Mouse (Mus musculus) forebrain, embryonic 14.5 days (tissue): ENCODE data around the gene Morc3. TPM values are rescaled to one million over a fixed set of nuclear protein-coding genes. Genes with fewer than 3 reads are reported as not detected.

ENCODE experiments used
- ATAC-seq: fragments of 200-750 bp; cut with Nextera tagmentation; 2 replicates; pipeline ENCODE4 v1.8.0; 2017; ENCODE audit warnings: mild to moderate bottlenecking, moderate library complexity
- DNase-seq: peaks from one replicate; pipeline ENCODE4 v3.0.0-alpha.2; 2015; ENCODE audit warnings: low spot score
- H3K27ac ChIP-seq: fragments of 300-500 bp; sonication (generic); 2 replicates; pipeline ENCODE4 v1.5.1; 2014; ENCODE audit warnings: low read depth, mild to moderate bottlenecking, control low read depth, low read length, moderate library complexity
- H3K27me3 ChIP-seq: fragments of 300-500 bp; sonication (generic); replicated peaks from 2 replicates; pipeline ENCODE4 v1.6.1; 2014; ENCODE audit warnings: low read length, control low read depth, mixed read lengths; ENCODE audit not compliant: control insufficient read depth, insufficient read depth
- H3K36me3 ChIP-seq: fragments of 300-500 bp; sonication (generic); 2 replicates; pipeline ENCODE4 v1.6.1; 2014; ENCODE audit warnings: low read length, control low read depth; ENCODE audit not compliant: control insufficient read depth, insufficient read depth
- H3K4me1 ChIP-seq: fragments of 300-500 bp; sonication (generic); 2 replicates; pipeline ENCODE4 v1.6.1; 2014; ENCODE audit warnings: antibody characterized with exemption, low read length, control low read depth; ENCODE audit not compliant: control insufficient read depth, insufficient read depth
- H3K4me2 ChIP-seq: fragments of 300-500 bp; sonication (generic); 2 replicates; pipeline ENCODE4 v1.6.1; 2014; ENCODE audit warnings: mild to moderate bottlenecking, control low read depth, low read length
- H3K4me3 ChIP-seq: fragments of 300-500 bp; sonication (generic); 2 replicates; pipeline ENCODE4 v1.5.1; 2014; ENCODE audit warnings: low read depth, low read length, control low read depth
- H3K9ac ChIP-seq: fragments of 300-500 bp; sonication (generic); 2 replicates; pipeline ENCODE4 v1.6.1; 2014; ENCODE audit warnings: mild to moderate bottlenecking, low read length, control low read depth, moderate library complexity
- H3K9me3 ChIP-seq: fragments of 300-500 bp; sonication (generic); replicated peaks from 2 replicates; pipeline ENCODE4 v1.6.1; 2016; ENCODE audit warnings: low read length, control low read depth, mixed read lengths; ENCODE audit not compliant: control insufficient read depth
- WGBS: fragments of 180-500 bp; shearing (Covaris S2); extraction: QIAGEN DNeasy Blood & Tissue Kit; methylation state at CpG from one replicate; pipeline ENCODE4 v1.1.7; 2014; 5-methylcytosine and 5-hydroxymethylcytosine counted together
- polyA plus RNA-seq: library from polyadenylated mRNA; unstranded; fragments of >200 nt; fragmentation: Nextera tagmentation; extraction: Ambion mirVana; gene quantifications from 2 replicates; pipeline ENCODE4 v1.2.1, GENCODE M21; 2014

The Morc3 gene
- polyA plus RNA-seq, 1 experiment from 2014 or later = 36.1 TPM

- H3K27me3 ChIP-seq = no peaks in the 10 kb centered on the region
- 99% methylated on average over 5 of the region's 5 CpGs for WGBS
- no peak overlapping the region for H3K9ac ChIP-seq
- no peak overlapping the region for H3K4me2 ChIP-seq
- H3K27ac ChIP-seq = no peak overlapping the region
- no peaks in the 10 kb centered on the region for H3K9me3 ChIP-seq
- ATAC-seq (no peak), DNase-seq (no peak)
- H3K4me1 ChIP-seq = no peaks in the 10 kb centered on the region
- H3K4me3 ChIP-seq = no peak overlapping the region
- H3K36me3 ChIP-seq = peaks cover 18% of the 10 kb centered on the region; the same call in 1 of the 2 replicates
Measured at GRCm38 (mm10) chr16:93795391-93795790, 36.5 kb upstream of the Morc3 start.

GRCm38 (mm10) chr16:93797021-93797840, 34.7 kb upstream of the Morc3 start:
- H3K27me3 ChIP-seq = no peaks in the 10 kb centered on the region
- no peak overlapping the region for H3K27ac ChIP-seq
- peaks cover 23% of the 10 kb centered on the region; the same call in 1 of the 2 replicates for H3K36me3 ChIP-seq
- H3K9ac ChIP-seq = no peak overlapping the region
- DNase-seq (no peak), ATAC-seq (no peak)
- WGBS = 79% methylated on average over 12 of the region's 12 CpGs
- H3K4me1 ChIP-seq = no peaks in the 10 kb centered on the region
- H3K4me2 ChIP-seq = no peak overlapping the region
- H3K9me3 ChIP-seq = no peaks in the 10 kb centered on the region
- H3K4me3 ChIP-seq = no peak overlapping the region

DNA sequence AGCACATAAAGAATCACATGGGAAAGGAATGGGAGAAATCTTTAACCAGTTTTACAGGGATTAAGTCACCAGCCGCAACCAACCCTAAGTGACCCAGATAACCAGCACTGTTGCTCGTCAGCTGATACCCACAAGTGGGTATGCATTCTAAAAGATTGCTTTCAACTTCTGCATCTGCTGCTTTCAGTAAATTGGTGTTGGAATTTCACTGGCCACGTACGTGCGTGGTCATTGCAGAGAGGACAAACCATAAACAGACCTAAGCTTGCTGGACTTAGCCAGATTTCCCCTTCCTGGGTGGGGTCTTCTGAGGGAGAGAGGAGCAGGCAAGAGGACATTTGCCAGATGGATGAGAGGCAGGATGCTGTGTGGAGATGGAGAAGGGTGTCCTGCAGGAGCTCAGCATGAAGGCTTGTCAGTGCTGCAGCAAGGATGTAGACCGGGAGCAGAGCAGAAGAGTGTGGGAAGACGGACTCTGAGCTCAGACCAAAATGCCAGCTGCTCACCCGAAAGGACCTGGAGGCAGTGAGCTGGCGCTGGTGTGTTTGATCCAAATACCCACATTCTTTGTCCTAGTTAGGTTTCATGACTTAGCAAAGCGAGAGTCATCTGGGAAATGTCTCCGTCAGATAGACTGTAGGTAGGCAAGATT, 34.0 kb upstream of the Morc3 start:
- WGBS = 90% methylated on average over 11 of the region's 11 CpGs
- H3K9me3 ChIP-seq = no peaks in the 10 kb centered on the region
- H3K4me1 ChIP-seq = no peaks in the 10 kb centered on the region
- H3K4me2 ChIP-seq = no peak overlapping the region
- H3K36me3 ChIP-seq = peaks cover 22% of the 10 kb centered on the region; the same call in 1 of the 2 replicates
- ATAC-seq = no peak
- H3K27ac ChIP-seq = no peak overlapping the region
- no peak overlapping the region for H3K9ac ChIP-seq
- DNase-seq = no peak
- H3K4me3 ChIP-seq = no peak overlapping the region
- H3K27me3 ChIP-seq = no peaks in the 10 kb centered on the region

- Histone ChIP-seq H3K4me1 (no peaks in the 10 kb centered on the region), H3K4me3 (no peak overlapping the region), H3K9me3 (no peaks in the 10 kb centered on the region), H3K36me3 (peaks cover 20% of the 10 kb centered on the region; the same call in 1 of the 2 replicates), H3K9ac (no peak overlapping the region), H3K4me2 (no peak overlapping the region), H3K27ac (no peak overlapping the region), H3K27me3 (no peaks in the 10 kb centered on the region)
- DNase-seq (no peak), ATAC-seq (no peak)
- WGBS = 70% methylated on average over 5 of the region's 5 CpGs
Measured at GRCm38 (mm10) chr16:93798623-93799022, 33.3 kb upstream of the Morc3 start.

- H3K9ac ChIP-seq = no peak overlapping the region
- H3K4me2 ChIP-seq = no peak overlapping the region
- no peak overlapping the region for H3K27ac ChIP-seq
- H3K9me3 ChIP-seq = no peaks in the 10 kb centered on the region
- H3K36me3 ChIP-seq = peaks cover 19% of the 10 kb centered on the region; the same call in 1 of the 2 replicates
- H3K27me3 ChIP-seq = no peaks in the 10 kb centered on the region
- no peaks in the 10 kb centered on the region for H3K4me1 ChIP-seq
- WGBS = 72% methylated on average over 3 of the region's 3 CpGs
- H3K4me3 ChIP-seq = no peak overlapping the region
- no peak for ATAC-seq
- no peak for DNase-seq
Measured at GRCm38 (mm10) chr16:93799071-93799470, 32.9 kb upstream of the Morc3 start.

- H3K36me3 ChIP-seq = peaks cover 21% of the 10 kb centered on the region; the same call in 1 of the 2 replicates
- WGBS = 92% methylated on average over 16 of the region's 16 CpGs
- no peak overlapping the region for H3K4me3 ChIP-seq
- no peaks in the 10 kb centered on the region for H3K9me3 ChIP-seq
- H3K27ac ChIP-seq = no peak overlapping the region
- DNase-seq = no peak
- no peak for ATAC-seq
- no peaks in the 10 kb centered on the region for H3K4me1 ChIP-seq
- H3K9ac ChIP-seq = no peak overlapping the region
- no peaks in the 10 kb centered on the region for H3K27me3 ChIP-seq
- no peak overlapping the region for H3K4me2 ChIP-seq
Measured at GRCm38 (mm10) chr16:93799936-93800335, 32.0 kb upstream of the Morc3 start.

- H3K36me3 ChIP-seq = peaks cover 25% of the 10 kb centered on the region
- WGBS = 92% methylated on average over 6 of the region's 6 CpGs
Measured at GRCm38 (mm10) chr16:93807167-93807566, 24.8 kb upstream of the Morc3 start.

DNA sequence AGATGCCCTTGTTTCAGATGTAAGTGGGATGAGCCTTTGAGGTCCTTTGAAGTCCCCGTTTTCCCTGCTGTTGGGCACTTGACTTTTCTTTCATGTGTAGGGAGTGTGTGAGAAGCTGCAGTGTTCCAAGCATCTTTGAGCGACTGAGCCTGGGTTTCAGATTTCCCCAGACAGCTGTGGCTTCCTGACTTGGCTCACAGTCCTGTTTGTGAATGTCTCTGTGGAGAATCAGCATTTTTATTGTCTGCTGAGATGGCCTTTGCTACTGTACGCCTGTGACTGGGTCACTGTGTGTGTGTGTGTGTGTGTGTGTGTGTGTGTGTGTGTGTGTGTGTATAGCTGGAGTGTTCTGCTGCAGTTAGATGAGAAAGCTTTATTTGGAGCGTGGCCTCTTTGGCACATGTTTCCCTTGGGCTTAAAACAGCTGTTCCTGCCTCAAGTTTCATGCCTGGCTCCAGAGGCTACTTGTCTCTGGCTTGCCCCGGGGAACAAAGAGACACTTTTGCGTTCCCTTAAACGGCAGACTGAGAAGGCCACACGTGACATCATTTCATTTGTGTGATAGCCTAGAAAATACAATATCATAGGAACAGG, 23.9 kb upstream of the Morc3 start:
- ATAC-seq (no peak), DNase-seq (no peak)
- 58% methylated on average over 8 of the region's 8 CpGs for whole genome bisulfite sequencing
- Histone ChIP-seq H3K9me3 (no peaks in the 10 kb centered on the region), H3K4me2 (no peak overlapping the region), H3K27me3 (no peaks in the 10 kb centered on the region), H3K4me1 (no peaks in the 10 kb centered on the region), H3K9ac (no peak overlapping the region), H3K27ac (no peak overlapping the region; the same call in 1 of the 2 replicates), H3K4me3 (no peak overlapping the region), H3K36me3 (peaks cover 29% of the 10 kb centered on the region)

More at GRCm38 (mm10) chr16:93807167-93807566, 24.8 kb upstream of the Morc3 start:
- H3K27ac ChIP-seq = no peak overlapping the region
- no peaks in the 10 kb centered on the region for H3K9me3 ChIP-seq
- H3K4me2 ChIP-seq = no peak overlapping the region
- no peaks in the 10 kb centered on the region for H3K4me1 ChIP-seq
- H3K4me3 ChIP-seq = no peak overlapping the region
- H3K9ac ChIP-seq = no peak overlapping the region
- ATAC-seq = no peak
- DNase-seq = no peak
- no peaks in the 10 kb centered on the region for H3K27me3 ChIP-seq
